Mouse (Mus musculus): Measurements from ENCODE around the gene Lhfpl5.

Gene Lhfpl5

DNA sequence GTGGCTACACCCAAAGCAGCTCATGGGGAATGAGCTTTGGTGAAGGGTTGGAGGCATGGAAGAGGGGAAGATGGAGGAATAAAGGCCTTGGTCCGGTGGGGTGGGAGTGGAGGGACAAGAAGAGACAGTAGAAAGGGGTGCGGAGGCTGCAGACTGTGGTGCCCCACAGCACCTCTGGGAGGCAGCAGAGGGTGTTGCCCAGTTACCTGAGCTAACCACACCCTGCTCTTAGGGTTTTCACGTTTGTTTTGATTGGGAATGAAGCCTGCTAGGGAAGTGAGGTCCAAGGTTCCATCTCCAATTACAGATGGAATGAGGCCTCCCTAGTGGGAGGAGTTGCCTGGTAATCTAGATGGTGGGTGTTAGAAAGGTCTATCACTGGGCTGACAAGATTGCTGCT lies 53.7 kb downstream of the Lhfpl5 start:
- CTCF ChIA-PET: interaction anchor here in 3 of 4 experiments (0.5 to 2.6 kb wide), 12 partner anchors 8 to 1617 kb away, joined by 3 to 13 read pairs (median 4); no protein-coding TSS in a partner anchor
- POLR2A ChIA-PET: interaction anchor here in 3 of 4 experiments (0.6 to 18.8 kb wide), 19 partner anchors 8 to 262 kb away, joined by 3 to 239 read pairs (median 5); partner anchors contain the start of gene Mapk14 (in 1 of the 3)
